Mouse (Mus musculus) intestine, embryonic 15.5 days (tissue): ENCODE data around the gene Wnt7b. TPM values are rescaled to one million over a fixed set of nuclear protein-coding genes. Genes with fewer than 3 reads are reported as not detected.

ENCODE experiments used
- ATAC-seq: fragments of 200-750 bp; cut with Nextera tagmentation; 2 replicates; pipeline ENCODE4 v1.8.0; 2017; ENCODE audit warnings: moderate TSS enrichment, moderate library complexity
- H3K27ac ChIP-seq: fragments of 300-500 bp; sonication (generic); 2 replicates; pipeline ENCODE4 v1.5.1; 2015; ENCODE audit warnings: mild to moderate bottlenecking, inconsistent platforms
- H3K27me3 ChIP-seq: fragments of 300-500 bp; sonication (generic); replicated peaks from 2 replicates; pipeline ENCODE4 v1.6.1; 2015; ENCODE audit warnings: inconsistent platforms
- H3K36me3 ChIP-seq: fragments of 300-500 bp; sonication (generic); 2 replicates; pipeline ENCODE4 v1.6.1; 2015; ENCODE audit warnings: inconsistent platforms
- H3K4me1 ChIP-seq: fragments of 300-500 bp; sonication (generic); replicated peaks from 2 replicates; pipeline ENCODE4 v1.6.1; 2015; ENCODE audit warnings: inconsistent platforms
- H3K4me2 ChIP-seq: fragments of 300-500 bp; sonication (generic); replicated peaks from 2 replicates; pipeline ENCODE4 v1.6.1; 2015; ENCODE audit warnings: mild to moderate bottlenecking, inconsistent platforms
- H3K4me3 ChIP-seq: fragments of 300-500 bp; sonication (generic); replicated peaks from 2 replicates; pipeline ENCODE4 v1.5.1; 2015; ENCODE audit warnings: inconsistent platforms
- H3K9ac ChIP-seq: fragments of 300-500 bp; sonication (generic); 2 replicates; pipeline ENCODE4 v1.6.1; 2015; ENCODE audit warnings: inconsistent platforms
- H3K9me3 ChIP-seq: fragments of 300-500 bp; sonication (generic); 2 replicates; pipeline ENCODE4 v1.6.1; 2016; ENCODE audit warnings: inconsistent platforms
- WGBS: fragments of 180-500 bp; shearing (Covaris S2); methylation state at CpG from one replicate; pipeline ENCODE4 v1.1.7; 2015; 5-methylcytosine and 5-hydroxymethylcytosine counted together
- polyA plus RNA-seq: library from polyadenylated mRNA; unstranded; fragments of >200 nt; fragmentation: Nextera tagmentation; extraction: Ambion mirVana; gene quantifications from 2 replicates; pipeline ENCODE4 v1.2.1, GENCODE M21; 2015

The Wnt7b gene
- polyA plus RNA-seq, 1 experiment from 2014 or later, result 1.5 TPM

DNA sequence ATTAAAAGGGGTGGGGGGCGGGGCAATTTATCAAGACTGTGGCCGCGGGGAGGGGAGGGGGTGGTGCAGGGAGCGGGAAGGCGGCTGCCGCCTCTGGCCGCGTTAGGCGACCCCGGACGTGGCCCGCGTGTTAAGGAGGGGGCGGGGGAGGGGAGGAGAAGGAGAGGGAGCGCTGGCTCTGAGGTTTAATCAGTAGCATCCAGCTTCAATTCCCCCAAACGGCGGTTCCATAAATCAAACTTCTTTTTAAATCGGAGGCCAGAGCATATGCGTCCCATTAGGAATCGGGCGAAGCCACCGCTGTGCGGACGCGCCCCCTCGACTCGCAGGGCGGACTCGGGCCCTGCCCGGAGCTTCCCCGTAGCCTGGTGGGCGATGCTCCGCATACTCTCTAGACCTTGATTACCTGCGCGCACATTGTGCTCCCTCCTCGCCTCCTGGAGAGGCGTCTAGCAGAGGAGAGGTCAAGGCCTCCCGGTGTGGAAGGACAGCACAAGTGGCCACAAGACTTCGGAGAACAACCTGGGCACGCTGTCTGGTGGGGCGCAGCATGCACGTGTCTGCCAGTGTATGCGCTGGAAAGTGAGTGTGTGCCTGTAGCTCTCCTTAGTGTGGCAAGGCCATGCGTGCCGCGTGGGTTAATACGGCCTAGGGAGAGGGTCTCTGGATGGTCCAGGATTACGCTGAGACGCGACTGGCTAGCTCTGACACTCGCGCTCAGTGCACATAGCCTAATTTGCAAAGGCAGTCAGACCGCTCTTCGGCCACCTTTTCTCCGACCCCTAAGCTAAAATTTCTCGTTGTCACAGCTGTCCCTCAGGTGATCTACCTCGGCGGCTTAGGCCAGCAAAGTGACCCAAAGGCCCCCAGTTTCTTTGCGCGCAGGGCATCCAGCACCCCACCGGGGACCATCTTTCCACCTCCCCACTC is 5.5 kb downstream of the Wnt7b start:
- no peak for ATAC-seq
- Histone ChIP-seq H3K4me3 (peak overlapping the region; percentile 16; the same call in 1 of the 2 replicates), H3K36me3 (no peaks in the 10 kb centered on the region), H3K27me3 (peaks cover 86% of the 10 kb centered on the region), H3K4me2 (peak overlapping the region; percentile 45), H3K4me1 (peaks cover 33% of the 10 kb centered on the region), H3K27ac (no peak overlapping the region), H3K9me3 (no peaks in the 10 kb centered on the region), H3K9ac (no peak overlapping the region)
- WGBS, result 1% methylated on average over 61 of the region's 61 CpGs

- H3K27me3 ChIP-seq, result peaks cover 80% of the 10 kb centered on the region
- ATAC-seq, result no peak
- H3K4me3 ChIP-seq, result 0 out of 2 replicates have a peak overlapping the region, but pooled peaks have one; percentile 16
- H3K4me1 ChIP-seq, result peaks cover 26% of the 10 kb centered on the region
- no peaks in the 10 kb centered on the region for H3K36me3 ChIP-seq
- H3K9ac ChIP-seq, result no peak overlapping the region
- 3% methylated on average over 20 of the region's 20 CpGs for WGBS
- peak overlapping the region; percentile 45 for H3K4me2 ChIP-seq
- H3K27ac ChIP-seq, result no peak overlapping the region
- H3K9me3 ChIP-seq, result no peaks in the 10 kb centered on the region
Measured at GRCm38 (mm10) chr15:85576110-85576509, 6.2 kb downstream of the Wnt7b start.

GRCm38 (mm10) chr15:85574558-85574957 is 7.7 kb downstream of the Wnt7b start:
- Histone ChIP-seq H3K4me3 (no peak overlapping the region), H3K27me3 (peaks cover 64% of the 10 kb centered on the region), H3K9me3 (no peaks in the 10 kb centered on the region), H3K9ac (no peak overlapping the region), H3K36me3 (no peaks in the 10 kb centered on the region), H3K4me1 (peaks cover 15% of the 10 kb centered on the region), H3K4me2 (no peak overlapping the region), H3K27ac (no peak overlapping the region)
- 85% methylated on average over 8 of the region's 8 CpGs for WGBS
- no peak for ATAC-seq

DNA sequence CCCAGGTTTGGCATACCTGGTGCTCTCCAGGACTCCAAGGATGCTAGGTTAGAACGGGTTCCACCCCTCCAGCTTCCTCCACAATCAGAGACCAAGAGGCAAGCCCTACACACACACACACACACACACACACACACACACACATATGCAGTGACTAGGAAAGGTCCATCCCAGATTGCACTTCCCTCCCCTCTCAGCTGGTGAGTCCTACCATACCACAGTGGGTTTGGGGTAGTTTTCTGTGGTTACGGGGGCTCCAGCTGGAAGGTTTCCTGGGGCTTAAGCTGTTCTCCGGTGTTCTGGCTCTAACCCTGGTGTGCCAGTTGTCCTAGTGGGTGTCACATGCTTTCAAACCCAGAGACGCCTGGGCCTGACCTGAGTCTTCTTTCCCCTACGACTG is 8.2 kb downstream of the Wnt7b start:
- no peaks in the 10 kb centered on the region for H3K36me3 ChIP-seq
- no peak overlapping the region for H3K9ac ChIP-seq
- H3K4me2 ChIP-seq, result no peak overlapping the region
- no peaks in the 10 kb centered on the region for H3K9me3 ChIP-seq
- no peak for ATAC-seq
- H3K27me3 ChIP-seq, result peaks cover 59% of the 10 kb centered on the region
- peaks cover 15% of the 10 kb centered on the region for H3K4me1 ChIP-seq
- 71% methylated on average over 5 of the region's 5 CpGs for WGBS
- no peak overlapping the region for H3K4me3 ChIP-seq
- no peak overlapping the region for H3K27ac ChIP-seq

DNA sequence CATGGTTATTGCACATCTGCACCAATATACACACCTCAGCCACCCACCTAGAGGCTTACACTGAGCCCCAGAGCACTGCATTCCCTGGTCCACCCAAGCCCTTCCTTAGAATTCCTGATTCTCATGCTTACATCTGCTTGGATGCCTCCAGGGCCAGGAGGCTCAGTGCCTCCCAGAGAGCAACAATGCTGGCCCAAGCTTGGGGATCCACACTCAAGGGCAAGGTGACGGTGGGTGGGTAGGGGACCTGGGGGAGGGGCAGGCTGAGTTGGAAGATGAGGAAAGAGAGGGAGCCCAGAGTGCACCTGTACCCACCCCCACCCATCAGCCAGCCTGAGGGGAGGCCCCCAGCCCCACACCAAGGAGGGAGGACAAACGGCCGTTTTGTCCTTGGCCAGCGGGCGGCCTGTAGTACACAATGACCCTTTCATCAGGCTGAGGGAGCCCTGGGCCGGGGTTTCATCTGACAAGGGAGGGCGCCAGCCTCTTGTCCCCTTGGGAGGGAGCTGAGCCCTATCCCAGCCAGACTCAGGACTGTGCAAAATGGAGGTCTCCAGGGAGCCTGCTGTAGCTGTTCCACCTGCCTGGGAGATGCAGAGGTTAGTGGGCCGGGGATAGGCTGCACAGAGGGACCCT is 9.5 kb downstream of the Wnt7b start:
- H3K4me2 ChIP-seq, result no peak overlapping the region
- H3K4me1 ChIP-seq, result peaks cover 13% of the 10 kb centered on the region
- peak; percentile 42; the same call in 1 of the 2 replicates for ATAC-seq
- H3K36me3 ChIP-seq, result no peaks in the 10 kb centered on the region
- H3K9me3 ChIP-seq, result no peaks in the 10 kb centered on the region
- no peak overlapping the region for H3K4me3 ChIP-seq
- H3K27ac ChIP-seq, result no peak overlapping the region
- H3K9ac ChIP-seq, result no peak overlapping the region
- 51% methylated on average over 8 of the region's 8 CpGs for WGBS
- H3K27me3 ChIP-seq, result peaks cover 46% of the 10 kb centered on the region

DNA sequence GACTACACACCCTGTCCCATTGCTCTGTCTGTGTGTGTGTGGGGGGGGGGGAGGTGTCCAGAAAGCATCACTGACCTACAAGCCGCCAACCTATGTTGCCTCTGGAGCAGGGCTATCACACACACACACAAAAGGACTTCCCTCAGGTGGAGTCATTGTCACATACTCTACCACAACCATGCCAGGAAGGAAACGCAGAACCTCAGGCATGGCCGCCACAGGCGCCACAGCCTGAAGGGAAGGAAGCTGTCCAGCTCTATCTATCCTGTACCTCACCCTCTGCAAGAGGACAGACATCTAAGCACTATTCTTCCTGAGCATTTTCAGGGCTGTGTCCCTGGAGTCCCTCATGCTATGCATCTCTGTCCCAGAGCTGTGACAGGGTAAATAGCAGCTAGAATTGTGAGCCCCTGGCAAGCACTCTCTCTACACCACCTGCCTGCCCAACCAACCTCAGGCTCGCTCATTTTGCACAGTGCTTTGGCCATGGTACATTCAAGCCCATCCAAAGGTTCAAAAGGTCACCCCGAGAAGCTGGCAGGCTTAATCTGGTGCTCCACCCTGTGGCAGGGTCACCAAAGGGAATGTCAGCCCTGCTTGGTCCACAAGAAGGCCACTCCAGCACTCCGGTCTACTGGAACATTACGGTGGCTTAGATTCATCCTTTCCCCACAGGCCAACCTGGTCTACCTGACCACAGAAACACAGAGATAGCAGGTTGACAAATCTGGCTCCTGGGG is 12.1 kb downstream of the Wnt7b start:
- no peaks in the 10 kb centered on the region for H3K9me3 ChIP-seq
- no peaks in the 10 kb centered on the region for H3K4me1 ChIP-seq
- peaks cover 20% of the 10 kb centered on the region for H3K27me3 ChIP-seq
- 81% methylated on average over 8 of the region's 8 CpGs for WGBS
- H3K9ac ChIP-seq, result no peak overlapping the region
- no peak for ATAC-seq
- no peaks in the 10 kb centered on the region for H3K36me3 ChIP-seq
- H3K4me3 ChIP-seq, result no peak overlapping the region
- no peak overlapping the region for H3K4me2 ChIP-seq
- no peak overlapping the region for H3K27ac ChIP-seq

- H3K27ac ChIP-seq, result no peak overlapping the region
- no peak overlapping the region for H3K9ac ChIP-seq
- no peaks in the 10 kb centered on the region for H3K36me3 ChIP-seq
- 50% methylated on average over 2 of the region's 2 CpGs for WGBS
- peaks cover 11% of the 10 kb centered on the region for H3K27me3 ChIP-seq
- H3K4me3 ChIP-seq, result no peak overlapping the region
- no peaks in the 10 kb centered on the region for H3K4me1 ChIP-seq
- ATAC-seq, result no peak
- no peak overlapping the region for H3K4me2 ChIP-seq
- H3K9me3 ChIP-seq, result no peaks in the 10 kb centered on the region
Measured at GRCm38 (mm10) chr15:85569167-85569797, 13.0 kb downstream of the Wnt7b start.

- Histone ChIP-seq H3K9me3 (no peaks in the 10 kb centered on the region), H3K27ac (no peak overlapping the region), H3K4me3 (no peak overlapping the region), H3K4me1 (no peaks in the 10 kb centered on the region), H3K4me2 (no peak overlapping the region), H3K27me3 (peaks cover 6% of the 10 kb centered on the region), H3K9ac (no peak overlapping the region), H3K36me3 (no peaks in the 10 kb centered on the region)
- no peak for ATAC-seq
- WGBS, result 66% methylated on average over 3 of the region's 3 CpGs
Measured at GRCm38 (mm10) chr15:85568402-85568801, 13.9 kb downstream of the Wnt7b start.

DNA sequence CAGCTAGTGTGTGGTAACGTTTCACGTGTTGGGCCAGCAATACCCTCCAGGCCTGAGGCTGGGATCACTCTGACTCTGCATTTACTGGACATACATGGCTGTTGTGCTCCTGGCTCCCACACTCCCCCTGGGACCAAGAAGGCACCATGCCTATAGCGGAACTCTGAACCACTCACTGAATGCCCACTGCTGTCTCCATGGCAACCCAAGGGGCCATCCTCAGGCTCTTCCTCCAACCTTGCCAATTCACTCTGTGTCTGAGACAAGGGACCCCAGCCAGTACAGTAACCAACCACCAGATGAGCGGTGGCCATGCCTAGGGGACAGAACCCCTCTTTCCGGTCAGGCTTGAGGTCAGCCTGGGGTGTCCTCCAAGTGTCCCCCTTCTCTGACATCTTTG is 17.3 kb downstream of the Wnt7b start:
- H3K27ac ChIP-seq, result no peak overlapping the region
- no peak for ATAC-seq

GRCm38 (mm10) chr15:85564034-85564769 is 18.1 kb downstream of the Wnt7b start:
- Histone ChIP-seq H3K4me1 (no peaks in the 10 kb centered on the region), H3K4me3 (no peak overlapping the region), H3K27me3 (no peaks in the 10 kb centered on the region), H3K36me3 (no peaks in the 10 kb centered on the region), H3K9me3 (no peaks in the 10 kb centered on the region), H3K4me2 (no peak overlapping the region), H3K27ac (no peak overlapping the region), H3K9ac (no peak overlapping the region)
- no peak for ATAC-seq
- 81% methylated on average over 13 of the region's 13 CpGs for WGBS

More for the DNA sequence above, 17.3 kb downstream of the Wnt7b start:
- H3K4me3 ChIP-seq, result no peak overlapping the region
- H3K4me2 ChIP-seq, result no peak overlapping the region
- no peaks in the 10 kb centered on the region for H3K36me3 ChIP-seq
- no peaks in the 10 kb centered on the region for H3K4me1 ChIP-seq
- H3K9ac ChIP-seq, result no peak overlapping the region
- 91% methylated on average over 5 of the region's 5 CpGs for WGBS
- no peaks in the 10 kb centered on the region for H3K27me3 ChIP-seq
- H3K9me3 ChIP-seq, result no peaks in the 10 kb centered on the region

DNA sequence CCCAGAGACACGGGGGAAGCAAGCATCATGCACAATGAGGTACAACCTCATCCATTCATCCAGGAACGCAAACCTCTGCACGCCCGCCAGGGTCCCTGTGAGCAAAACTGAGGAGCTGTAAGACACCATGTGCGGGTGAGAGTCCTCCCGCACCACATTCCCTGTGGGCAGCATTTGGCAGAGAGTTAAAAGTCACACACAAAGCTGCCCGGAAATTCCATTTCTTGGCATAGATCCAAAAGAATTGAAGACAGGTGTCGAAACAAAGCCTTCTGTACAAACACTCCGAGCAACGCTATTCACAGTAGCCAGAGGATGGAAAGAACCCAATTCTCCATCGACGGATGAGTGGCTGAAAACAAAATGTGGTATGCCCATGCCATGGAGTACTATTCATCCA is 20.3 kb downstream of the Wnt7b start:
- no peaks in the 10 kb centered on the region for H3K27me3 ChIP-seq
- H3K4me2 ChIP-seq, result no peak overlapping the region
- no peaks in the 10 kb centered on the region for H3K4me1 ChIP-seq
- H3K9me3 ChIP-seq, result no peaks in the 10 kb centered on the region
- WGBS, result 89% methylated on average over 12 of the region's 12 CpGs
- H3K4me3 ChIP-seq, result no peak overlapping the region
- no peak overlapping the region for H3K9ac ChIP-seq
- no peaks in the 10 kb centered on the region for H3K36me3 ChIP-seq
- no peak overlapping the region for H3K27ac ChIP-seq
- ATAC-seq, result no peak
